Mouse (Mus musculus): ENCODE measurements at regions not wholly inside any gene's neighbourhood (a gene's known extent, or its start where the extent isn't known, plus 50 kb on each side); places are given as distances from the start of the nearest gene placed in this dataset.

- H3K27me3 ChIP-seq, result no peaks in the 10 kb centered on the region
- ATAC-seq (ENCODE audit: insufficient number of reproducible peaks, low FRiP score, low TSS enrichment, low read depth), result no peak
- no peak overlapping the region for H3K27ac ChIP-seq (replicated peaks)
- no peaks in the 10 kb centered on the region; the same call in 1 of the 2 replicates for H3K4me1 ChIP-seq
- no peak overlapping the region for H3K9ac ChIP-seq
- H3K9me3 ChIP-seq (replicated peaks), result no peaks in the 10 kb centered on the region
- no peak overlapping the region for H3K4me2 ChIP-seq (replicated peaks)
- 77% methylated on average over 4 of the region's 4 CpGs for WGBS
- H3K4me3 ChIP-seq (replicated peaks), result no peak overlapping the region
- H3K36me3 ChIP-seq, result no peaks in the 10 kb centered on the region
These were observed 310.9 kb upstream of the Ptger4 start for GRCm38 (mm10) chr15:5554926-5555325.

- H3K27me3 ChIP-seq, result no peaks in the 10 kb centered on the region
- 65% methylated on average over 7 of the region's 7 CpGs for whole genome bisulfite sequencing
- no peak overlapping the region for H3K27ac ChIP-seq (replicated peaks)
- no peak overlapping the region for H3K9ac ChIP-seq
- H3K9me3 ChIP-seq (replicated peaks), result no peaks in the 10 kb centered on the region
- no peaks in the 10 kb centered on the region; the same call in 1 of the 2 replicates for H3K4me1 ChIP-seq
- no peak overlapping the region for H3K4me3 ChIP-seq (replicated peaks)
- ATAC-seq (ENCODE audit: insufficient number of reproducible peaks, low FRiP score, low TSS enrichment, low read depth), result no peak
- H3K36me3 ChIP-seq, result no peaks in the 10 kb centered on the region
- no peak overlapping the region for H3K4me2 ChIP-seq (replicated peaks)
These were observed 311.5 kb upstream of the Ptger4 start for GRCm38 (mm10) chr15:5555381-5556066.

GRCm38 (mm10) chr15:5561783-5562182 is 317.8 kb upstream of the Ptger4 start:
- no peak overlapping the region for H3K9ac ChIP-seq
- H3K4me3 ChIP-seq (replicated peaks), result no peak overlapping the region
- 89% methylated on average over 4 of the region's 4 CpGs for WGBS
- no peak overlapping the region for H3K27ac ChIP-seq (replicated peaks)
- no peaks in the 10 kb centered on the region for H3K27me3 ChIP-seq
- ATAC-seq (ENCODE audit: insufficient number of reproducible peaks, low FRiP score, low TSS enrichment, low read depth), result no peak
- no peaks in the 10 kb centered on the region for H3K9me3 ChIP-seq (replicated peaks)
- H3K4me2 ChIP-seq (replicated peaks), result no peak overlapping the region
- H3K36me3 ChIP-seq, result no peaks in the 10 kb centered on the region
- no peaks in the 10 kb centered on the region for H3K4me1 ChIP-seq

- Histone ChIP-seq H3K27ac (replicated peaks) (no peak overlapping the region), H3K4me2 (replicated peaks) (no peak overlapping the region), H3K9ac (no peak overlapping the region), H3K4me1 (no peaks in the 10 kb centered on the region), H3K36me3 (no peaks in the 10 kb centered on the region), H3K4me3 (replicated peaks) (no peak overlapping the region), H3K27me3 (no peaks in the 10 kb centered on the region), H3K9me3 (replicated peaks) (no peaks in the 10 kb centered on the region)
- no peak for ATAC-seq (ENCODE audit: insufficient number of reproducible peaks, low FRiP score, low TSS enrichment, low read depth)
These were observed 330.4 kb upstream of the Ptger4 start for GRCm38 (mm10) chr15:5574366-5574765.

- no peaks in the 10 kb centered on the region for H3K36me3 ChIP-seq
- H3K4me1 ChIP-seq, result no peaks in the 10 kb centered on the region
- no peak overlapping the region for H3K9ac ChIP-seq
- 82% methylated on average over 2 of the region's 2 CpGs for WGBS
- H3K4me2 ChIP-seq (replicated peaks), result no peak overlapping the region
- no peak for ATAC-seq (ENCODE audit: insufficient number of reproducible peaks, low FRiP score, low TSS enrichment, low read depth)
- H3K4me3 ChIP-seq (replicated peaks), result no peak overlapping the region
- no peaks in the 10 kb centered on the region for H3K9me3 ChIP-seq (replicated peaks)
- no peak overlapping the region for H3K27ac ChIP-seq (replicated peaks)
- H3K27me3 ChIP-seq, result no peaks in the 10 kb centered on the region
These were observed 335.6 kb upstream of the Ptger4 start for GRCm38 (mm10) chr15:5579559-5579958.

GRCm38 (mm10) chr15:5580416-5580815 is 336.4 kb upstream of the Ptger4 start:
- Histone ChIP-seq H3K4me1 (no peaks in the 10 kb centered on the region), H3K27ac (replicated peaks) (no peak overlapping the region), H3K4me3 (replicated peaks) (no peak overlapping the region), H3K9ac (no peak overlapping the region), H3K9me3 (replicated peaks) (no peaks in the 10 kb centered on the region), H3K4me2 (replicated peaks) (no peak overlapping the region), H3K36me3 (no peaks in the 10 kb centered on the region), H3K27me3 (no peaks in the 10 kb centered on the region)
- ATAC-seq (ENCODE audit: insufficient number of reproducible peaks, low FRiP score, low TSS enrichment, low read depth), result no peak
- 88% methylated on average over 4 of the region's 4 CpGs for WGBS

DNA sequence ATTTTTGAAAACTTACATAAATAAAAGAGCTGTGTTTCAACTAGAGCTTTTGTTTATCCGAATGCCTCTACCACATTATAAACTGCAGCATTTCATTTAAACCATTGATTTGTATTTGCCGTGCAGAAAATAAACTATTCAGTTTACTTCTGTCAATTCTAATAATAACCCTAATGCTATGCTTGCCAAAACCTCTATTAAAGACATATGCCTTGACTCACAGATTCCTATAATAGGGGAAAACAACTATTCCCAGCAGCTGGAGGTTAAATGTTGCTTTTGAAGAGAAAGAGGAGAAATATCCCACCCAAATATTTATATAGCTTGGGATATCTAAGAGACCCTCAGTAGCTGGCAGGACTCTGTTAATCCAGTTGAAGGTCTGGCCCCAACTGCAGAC is 340.4 kb upstream of the Ptger4 start:
- H3K9me3 ChIP-seq (replicated peaks), result no peaks in the 10 kb centered on the region
- ATAC-seq (ENCODE audit: insufficient number of reproducible peaks, low FRiP score, low TSS enrichment, low read depth), result no peak
- no peak overlapping the region for H3K9ac ChIP-seq
- no peaks in the 10 kb centered on the region for H3K27me3 ChIP-seq
- no peaks in the 10 kb centered on the region for H3K4me1 ChIP-seq
- WGBS, result 29% methylated on average over 2 of the region's 2 CpGs
- H3K4me3 ChIP-seq (replicated peaks), result no peak overlapping the region
- H3K36me3 ChIP-seq, result no peaks in the 10 kb centered on the region
- H3K4me2 ChIP-seq (replicated peaks), result no peak overlapping the region
- H3K27ac ChIP-seq (replicated peaks), result no peak overlapping the region

GRCm38 (mm10) chr15:5604732-5605266 is 360.8 kb upstream of the Ptger4 start:
- Histone ChIP-seq H3K27ac (replicated peaks) (no peak overlapping the region), H3K4me1 (no peaks in the 10 kb centered on the region), H3K4me3 (replicated peaks) (no peak overlapping the region), H3K4me2 (replicated peaks) (no peak overlapping the region), H3K9ac (no peak overlapping the region), H3K27me3 (no peaks in the 10 kb centered on the region), H3K36me3 (no peaks in the 10 kb centered on the region), H3K9me3 (replicated peaks) (no peaks in the 10 kb centered on the region)
- no peak for ATAC-seq (ENCODE audit: insufficient number of reproducible peaks, low FRiP score, low TSS enrichment, low read depth)
- 65% methylated on average over 4 of the region's 4 CpGs for WGBS

GRCm38 (mm10) chr15:5607533-5607932 is 363.5 kb upstream of the Ptger4 start:
- H3K27ac ChIP-seq (replicated peaks), result no peak overlapping the region
- no peak overlapping the region for H3K4me2 ChIP-seq (replicated peaks)
- H3K4me1 ChIP-seq, result no peaks in the 10 kb centered on the region
- no peaks in the 10 kb centered on the region for H3K27me3 ChIP-seq
- H3K4me3 ChIP-seq (replicated peaks), result no peak overlapping the region
- no peaks in the 10 kb centered on the region for H3K9me3 ChIP-seq (replicated peaks)
- ATAC-seq (ENCODE audit: insufficient number of reproducible peaks, low FRiP score, low TSS enrichment, low read depth), result no peak
- no peak overlapping the region for H3K9ac ChIP-seq
- H3K36me3 ChIP-seq, result no peaks in the 10 kb centered on the region
- WGBS, result 80% methylated on average over 2 of the region's 2 CpGs

DNA sequence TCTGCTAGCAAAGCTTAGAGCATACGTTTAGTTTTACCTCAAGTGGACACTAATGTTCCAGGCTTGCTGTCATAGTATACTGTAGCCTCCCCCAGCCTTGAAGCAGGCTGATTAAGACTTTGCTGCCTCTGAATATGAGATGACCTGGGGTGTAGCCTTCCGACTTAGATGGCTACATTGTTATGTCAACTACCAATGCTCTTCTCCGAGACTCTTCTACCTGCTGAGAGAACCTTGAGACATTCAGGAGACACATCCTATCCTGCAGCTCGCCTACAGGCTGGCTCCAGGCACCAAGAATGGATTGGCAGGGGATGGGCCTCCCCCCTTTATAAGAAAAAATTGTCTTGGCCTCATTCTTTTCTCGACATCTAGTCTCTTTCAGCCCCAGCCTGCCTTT is 379.0 kb upstream of the Ptger4 start:
- Histone ChIP-seq H3K27ac (replicated peaks) (no peak overlapping the region), H3K9ac (no peak overlapping the region), H3K9me3 (replicated peaks) (no peaks in the 10 kb centered on the region), H3K4me1 (no peaks in the 10 kb centered on the region), H3K4me3 (replicated peaks) (no peak overlapping the region), H3K27me3 (no peaks in the 10 kb centered on the region), H3K36me3 (no peaks in the 10 kb centered on the region), H3K4me2 (replicated peaks) (no peak overlapping the region)
- WGBS, result 75% methylated on average over 5 of the region's 5 CpGs
- ATAC-seq (ENCODE audit: insufficient number of reproducible peaks, low FRiP score, low TSS enrichment, low read depth), result no peak

- ATAC-seq (ENCODE audit: insufficient number of reproducible peaks, low FRiP score, low TSS enrichment, low read depth), result no peak
- H3K9me3 ChIP-seq (replicated peaks), result no peaks in the 10 kb centered on the region
- 89% methylated on average over 2 of the region's 2 CpGs for WGBS
- no peaks in the 10 kb centered on the region for H3K27me3 ChIP-seq
- H3K27ac ChIP-seq (replicated peaks), result no peak overlapping the region
- H3K4me1 ChIP-seq, result no peaks in the 10 kb centered on the region
- no peak overlapping the region for H3K4me2 ChIP-seq (replicated peaks)
- H3K9ac ChIP-seq, result no peak overlapping the region
- no peaks in the 10 kb centered on the region for H3K36me3 ChIP-seq
- no peak overlapping the region for H3K4me3 ChIP-seq (replicated peaks)
These were observed 381.4 kb upstream of the Ptger4 start for GRCm38 (mm10) chr15:5625367-5625766.

- Histone ChIP-seq H3K36me3 (no peaks in the 10 kb centered on the region), H3K4me3 (replicated peaks) (no peak overlapping the region), H3K27ac (replicated peaks) (no peak overlapping the region), H3K9me3 (replicated peaks) (no peaks in the 10 kb centered on the region), H3K9ac (no peak overlapping the region), H3K4me1 (no peaks in the 10 kb centered on the region), H3K4me2 (replicated peaks) (no peak overlapping the region), H3K27me3 (no peaks in the 10 kb centered on the region)
- WGBS, result 26% methylated on average over 1 of the region's 1 CpGs
- no peak for ATAC-seq (ENCODE audit: insufficient number of reproducible peaks, low FRiP score, low TSS enrichment, low read depth)
These were observed 402.7 kb upstream of the Ptger4 start for GRCm38 (mm10) chr15:5646673-5647072.

Measured in embryonic facial prominence, embryonic 15.5 days (tissue).